Mouse (Mus musculus): ENCODE measurements at regions not wholly inside any gene's neighbourhood (a gene's known extent, or its start where the extent isn't known, plus 50 kb on each side); places are given as distances from the start of the nearest gene placed in this dataset.

GRCm38 (mm10) chr3:149105709-149106450 is 115.5 kb upstream of the Adgrl2 start:
- CTCF ChIA-PET = no interaction called here

- CTCF ChIA-PET = no interaction called here
These were observed 114.8 kb upstream of the Adgrl2 start for GRCm38 (mm10) chr3:149105181-149105580.

- CTCF ChIA-PET = no interaction called here
These were observed 113.7 kb upstream of the Adgrl2 start for GRCm38 (mm10) chr3:149104080-149104479.

GRCm38 (mm10) chr3:149103469-149103868 is 113.1 kb upstream of the Adgrl2 start:
- CTCF ChIA-PET = no interaction called here

- CTCF ChIA-PET = no interaction called here
These were observed 112.5 kb upstream of the Adgrl2 start for GRCm38 (mm10) chr3:149102846-149103245.

- CTCF ChIA-PET = no interaction called here
These were observed 111.4 kb upstream of the Adgrl2 start for GRCm38 (mm10) chr3:149101785-149102184.

- CTCF ChIA-PET = no interaction called here
These were observed 108.4 kb upstream of the Adgrl2 start for GRCm38 (mm10) chr3:149098764-149099163.

- CTCF ChIA-PET = no interaction called here
These were observed 106.7 kb upstream of the Adgrl2 start for GRCm38 (mm10) chr3:149097026-149097425.

GRCm38 (mm10) chr3:149092649-149093048 is 102.3 kb upstream of the Adgrl2 start:
- CTCF ChIA-PET = no interaction called here

- CTCF ChIA-PET = no interaction called here
These were observed 99.7 kb upstream of the Adgrl2 start for GRCm38 (mm10) chr3:149090103-149090502.

- CTCF ChIA-PET = no interaction called here
These were observed 98.3 kb upstream of the Adgrl2 start for GRCm38 (mm10) chr3:149088621-149089128.

GRCm38 (mm10) chr3:149087488-149087887 is 97.1 kb upstream of the Adgrl2 start:
- CTCF ChIA-PET = no interaction called here

- CTCF ChIA-PET = no interaction called here
These were observed 96.3 kb upstream of the Adgrl2 start for GRCm38 (mm10) chr3:149086704-149087103.

GRCm38 (mm10) chr3:149086086-149086485 is 95.7 kb upstream of the Adgrl2 start:
- CTCF ChIA-PET = no interaction called here

GRCm38 (mm10) chr3:149084861-149085598 is 94.7 kb upstream of the Adgrl2 start:
- CTCF ChIA-PET = no interaction called here

- CTCF ChIA-PET = no interaction called here
These were observed 93.0 kb upstream of the Adgrl2 start for GRCm38 (mm10) chr3:149083391-149083790.

- CTCF ChIA-PET = no interaction called here
These were observed 88.5 kb upstream of the Adgrl2 start for GRCm38 (mm10) chr3:149078881-149079280.

- CTCF ChIA-PET = no interaction called here
These were observed 86.7 kb upstream of the Adgrl2 start for GRCm38 (mm10) chr3:149076928-149077551.

- CTCF ChIA-PET = no interaction called here
These were observed 85.1 kb upstream of the Adgrl2 start for GRCm38 (mm10) chr3:149075488-149075851.

- CTCF ChIA-PET = no interaction called here
These were observed 84.5 kb upstream of the Adgrl2 start for GRCm38 (mm10) chr3:149074658-149075487.

GRCm38 (mm10) chr3:149070201-149070600 is 79.8 kb upstream of the Adgrl2 start:
- CTCF ChIA-PET = no interaction called here

GRCm38 (mm10) chr3:149069436-149069835 is 79.1 kb upstream of the Adgrl2 start:
- CTCF ChIA-PET = no interaction called here

All from spleen, embryonic (tissue).